Mouse (Mus musculus): Measurements from ENCODE around the gene Tsnaxip1.

- TF ChIP-seq CTCF (conservative IDR thresholded peaks at IDR 0.05; ENCODE audit: insufficient read depth, insufficient read length, low read depth, low read length) (no peak), POLR2A (IDR thresholded peaks at IDR 0.05; ENCODE audit: low read depth, low read length) (no peak)
Measured at GRCm38 (mm10) chr8:105861951-105862350, 34.4 kb downstream of the Tsnaxip1 start.
